Mouse (Mus musculus): ENCODE measurements around the gene B3galt1. TPM values are rescaled to one million over a fixed set of nuclear protein-coding genes. Genes with fewer than 3 reads are reported as not detected.

Gene B3galt1
- total RNA-seq, 2 experiments from 2014 or later: 101 to 105 TPM

GRCm38 (mm10) chr2:68003091-68003490 is 437.4 kb downstream of the B3galt1 start:
- intact Hi-C loops (cut with DNase I): no loop called here

GRCm38 (mm10) chr2:68005210-68005609 is 439.5 kb downstream of the B3galt1 start:
- intact Hi-C loops (cut with DNase I): no loop called here
- no peak for DNase-seq (ENCODE audit: extremely low spot score in 1 of 2, low spot score in 2 of 2)

More at GRCm38 (mm10) chr2:68003091-68003490, 437.4 kb downstream of the B3galt1 start:
- DNase-seq (ENCODE audit: extremely low spot score in 1 of 2, low spot score in 2 of 2): no peak

- intact Hi-C loops (cut with DNase I): no loop called here
- no peak for DNase-seq (ENCODE audit: extremely low spot score in 1 of 2, low spot score in 2 of 2)
These were observed 440.0 kb downstream of the B3galt1 start for GRCm38 (mm10) chr2:68005711-68006110.

- DNase-seq (ENCODE audit: extremely low spot score in 1 of 2, low spot score in 2 of 2): no peak
- intact Hi-C loops (cut with DNase I): no loop called here
These were observed 445.7 kb downstream of the B3galt1 start for GRCm38 (mm10) chr2:68011336-68011735.

- DNase-seq (ENCODE audit: extremely low spot score in 1 of 2, low spot score in 2 of 2): peak in 1 of 2 experiments; percentile 27
- intact Hi-C loops (cut with DNase I): no loop called here
These were observed 454.6 kb downstream of the B3galt1 start for GRCm38 (mm10) chr2:68020251-68020680.

- DNase-seq (ENCODE audit: extremely low spot score in 1 of 2, low spot score in 2 of 2): no peak
- intact Hi-C loops (cut with DNase I): no loop called here
These were observed 456.0 kb downstream of the B3galt1 start for GRCm38 (mm10) chr2:68021541-68022152.

- intact Hi-C loops (cut with DNase I): no loop called here
- no peak for DNase-seq (ENCODE audit: extremely low spot score in 1 of 2, low spot score in 2 of 2)
These were observed 463.1 kb downstream of the B3galt1 start for GRCm38 (mm10) chr2:68028811-68029210.

- intact Hi-C loops (cut with DNase I): no loop called here
- no peak for DNase-seq (ENCODE audit: extremely low spot score in 1 of 2, low spot score in 2 of 2)
These were observed 469.0 kb downstream of the B3galt1 start for GRCm38 (mm10) chr2:68034711-68035110.

- intact Hi-C loops (cut with DNase I): no loop called here
- no peak for DNase-seq (ENCODE audit: extremely low spot score in 1 of 2, low spot score in 2 of 2)
These were observed 475.1 kb downstream of the B3galt1 start for GRCm38 (mm10) chr2:68040752-68041151.

- intact Hi-C loops (cut with DNase I): no loop called here
- DNase-seq (ENCODE audit: extremely low spot score in 1 of 2, low spot score in 2 of 2): no peak
These were observed 486.8 kb downstream of the B3galt1 start for GRCm38 (mm10) chr2:68052481-68052880.

GRCm38 (mm10) chr2:68053243-68053642 is 487.6 kb downstream of the B3galt1 start:
- intact Hi-C loops (cut with DNase I): no loop called here
- no peak for DNase-seq (ENCODE audit: extremely low spot score in 1 of 2, low spot score in 2 of 2)

GRCm38 (mm10) chr2:68061341-68061740 is 495.7 kb downstream of the B3galt1 start:
- intact Hi-C loops (cut with DNase I): no loop called here
- DNase-seq (ENCODE audit: extremely low spot score in 1 of 2, low spot score in 2 of 2): no peak

- no peak for DNase-seq (ENCODE audit: extremely low spot score in 1 of 2, low spot score in 2 of 2)
- intact Hi-C loops (cut with DNase I): no loop called here
These were observed 514.0 kb downstream of the B3galt1 start for GRCm38 (mm10) chr2:68079426-68080360.

GRCm38 (mm10) chr2:68080872-68081280 is 515.2 kb downstream of the B3galt1 start:
- no peak for DNase-seq (ENCODE audit: extremely low spot score in 1 of 2, low spot score in 2 of 2)
- intact Hi-C loops (cut with DNase I): no loop called here

- intact Hi-C loops (cut with DNase I): no loop called here
- DNase-seq (ENCODE audit: extremely low spot score in 1 of 2, low spot score in 2 of 2): no peak
These were observed 518.8 kb downstream of the B3galt1 start for GRCm38 (mm10) chr2:68084483-68084882.

- no peak for DNase-seq (ENCODE audit: extremely low spot score in 1 of 2, low spot score in 2 of 2)
- intact Hi-C loops (cut with DNase I): no loop called here
These were observed 520.4 kb downstream of the B3galt1 start for GRCm38 (mm10) chr2:68086101-68086500.

GRCm38 (mm10) chr2:68091559-68091958 is 525.9 kb downstream of the B3galt1 start:
- no peak for DNase-seq (ENCODE audit: extremely low spot score in 1 of 2, low spot score in 2 of 2)
- intact Hi-C loops (cut with DNase I): no loop called here

- DNase-seq (ENCODE audit: extremely low spot score in 1 of 2, low spot score in 2 of 2): no peak
- intact Hi-C loops (cut with DNase I): no loop called here
These were observed 539.0 kb downstream of the B3galt1 start for GRCm38 (mm10) chr2:68104641-68105040.

- no peak for DNase-seq (ENCODE audit: extremely low spot score in 1 of 2, low spot score in 2 of 2)
- intact Hi-C loops (cut with DNase I): no loop called here
These were observed 552.4 kb downstream of the B3galt1 start for GRCm38 (mm10) chr2:68118076-68118475.

GRCm38 (mm10) chr2:68124751-68125150 is 559.1 kb downstream of the B3galt1 start:
- intact Hi-C loops (cut with DNase I): no loop called here
- no peak for DNase-seq (ENCODE audit: extremely low spot score in 1 of 2, low spot score in 2 of 2)
